Mouse (Mus musculus) liver, adult 2 months (tissue): Measurements from ENCODE around the gene Tefm. TPM values are rescaled to one million over a fixed set of nuclear protein-coding genes. Genes with fewer than 3 reads are reported as not detected.

Experiments used
- DNase-seq: peaks from one replicate; pipeline ENCODE4 v3.0.0-alpha.2; 2011; ENCODE audit warnings: low read depth, low spot score; ENCODE audit errors: extremely low read depth
- H3K27ac ChIP-seq: fragments of 200-500 bp; replicated peaks from 2 replicates; pipeline ENCODE4 v1.5.1; 2012; ENCODE audit warnings: low read depth, mild to moderate bottlenecking, control low read depth, inconsistent platforms, low read length; ENCODE audit not compliant: insufficient read depth
- H3K27me3 ChIP-seq: fragments of 200-500 bp; 2 replicates; pipeline ENCODE4 v1.6.1; 2012; ENCODE audit warnings: mild to moderate bottlenecking, moderate library complexity, low read length, inconsistent platforms; ENCODE audit not compliant: control insufficient read depth, insufficient read depth
- H3K36me3 ChIP-seq: fragments of 200-500 bp; 2 replicates; pipeline ENCODE4 v1.6.1; 2012; ENCODE audit warnings: low read length, inconsistent platforms; ENCODE audit not compliant: control insufficient read depth, insufficient read depth
- H3K4me1 ChIP-seq: fragments of 200-500 bp; 2 replicates; pipeline ENCODE4 v1.6.1; 2011; ENCODE audit warnings: low read length; ENCODE audit not compliant: control insufficient read depth, insufficient read depth
- H3K4me3 ChIP-seq: fragments of 200-500 bp; 2 replicates; pipeline ENCODE4 v1.5.1; 2011; ENCODE audit warnings: low read depth, mild to moderate bottlenecking, control low read depth, low read length, moderate library complexity; ENCODE audit not compliant: insufficient read depth
- H3K79me2 ChIP-seq: fragments of 200-500 bp; 2 replicates; pipeline ENCODE4 v1.6.1; 2012; ENCODE audit warnings: inconsistent platforms, mild to moderate bottlenecking, low read length, moderate library complexity; ENCODE audit not compliant: control insufficient read depth, insufficient read depth
- H3K9ac ChIP-seq: fragments of 200-500 bp; 2 replicates; pipeline ENCODE4 v1.6.1; 2012; ENCODE audit warnings: low read depth, mild to moderate bottlenecking, control low read depth, inconsistent platforms, low read length
- CTCF ChIP-seq: fragments of 200-500 bp; IDR thresholded peaks from 2 replicates; pipeline ENCODE4 v1.5.1; 2011; ENCODE audit warnings: low read depth, low read length, control low read depth
- POLR2A ChIP-seq: fragments of 200-500 bp; IDR thresholded peaks from 2 replicates; pipeline ENCODE4 v1.6.1; 2011; ENCODE audit warnings: low read length, control low read depth; ENCODE audit not compliant: insufficient read depth; ENCODE audit errors: extremely low read depth
- WGBS: fragments of 180-500 bp; shearing (Covaris S2); methylation state at CpG from one replicate; pipeline ENCODE4 v1.1.7; 2018; 5-methylcytosine and 5-hydroxymethylcytosine counted together
- polyA plus RNA-seq: library from polyadenylated mRNA; depleted of rRNA; stranded (reverse); fragments of >200 nt; gene quantifications from 2 replicates; pipeline ENCODE4 v1.2.3, GENCODE M21; 2012; rRNA removed
- total RNA-seq: library from RNA; depleted of rRNA; stranded (reverse); fragments of >200 nt; gene quantifications from 2 replicates; pipeline ENCODE4 v1.2.3, GENCODE M21; 2014; rRNA removed

The Tefm gene
- total and polyA plus RNA-seq, 2 experiments: 5.0 to 20.5 TPM

DNA sequence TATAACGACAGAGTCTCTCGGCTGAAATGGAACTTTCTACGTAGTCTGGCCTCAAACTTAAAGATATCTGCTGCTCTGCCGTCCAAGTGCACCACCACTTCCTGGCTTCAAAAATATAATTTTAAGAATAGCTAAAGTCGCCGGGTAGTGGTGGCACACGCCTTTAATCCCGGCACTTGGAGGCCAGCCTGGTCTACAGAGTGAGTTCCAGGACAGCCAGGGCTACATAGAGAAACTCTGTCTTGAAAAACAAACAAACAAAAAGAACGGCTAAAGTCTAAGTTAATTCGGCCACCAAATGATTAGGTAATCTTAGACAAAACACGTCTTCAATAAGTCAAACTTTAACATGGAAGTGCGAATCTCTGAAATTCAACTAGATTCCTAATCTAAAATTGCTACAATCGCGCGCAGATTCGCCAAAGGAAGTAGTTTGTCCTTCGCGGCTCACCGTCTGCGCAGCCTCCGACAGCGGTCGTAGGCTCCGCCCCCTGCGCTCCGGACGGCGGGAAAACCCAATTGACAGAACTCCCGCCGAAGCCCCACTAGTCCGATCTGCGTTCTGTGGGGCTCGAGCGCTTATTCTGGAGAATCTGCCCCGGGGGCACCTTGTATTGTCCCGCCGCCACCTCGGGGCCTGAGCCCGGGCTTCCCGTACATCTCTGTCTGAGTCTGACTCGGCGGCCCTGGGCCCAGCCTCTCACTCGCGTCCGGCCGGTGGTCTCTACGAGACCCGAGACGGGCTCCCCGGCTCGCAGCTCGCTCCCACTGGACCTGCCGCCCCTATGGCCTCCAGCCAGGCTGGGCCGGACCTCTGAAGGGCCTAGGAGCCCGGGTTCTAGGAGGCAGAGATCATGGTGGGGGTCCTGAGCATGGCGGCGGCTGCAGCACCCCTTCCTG is 52.8 kb downstream of the Tefm start, which contains the start of gene Atad5:
Gene Atad5, plus strand, starts transcription at position 484 of the 900 bp plus-strand sequence.
- H3K4me3 ChIP-seq: peak within 1 kb of the TSS; percentile 83
- H3K79me2 ChIP-seq: 0 out of 2 replicates have a peak, but pooled peaks cover 3% of the 10 kb centered on the region
- TF ChIP-seq POLR2A: no peak
- no peak for TF ChIP-seq CTCF
- WGBS: 5% methylated on average over 57 of the region's 57 CpGs
- peak within 1 kb of the TSS; percentile 75 for H3K27ac ChIP-seq
- H3K36me3 ChIP-seq: no peaks in the 10 kb centered on the region
- peaks cover 9% of the 10 kb centered on the region; the same call in 1 of the 2 replicates for H3K4me1 ChIP-seq
- H3K27me3 ChIP-seq: no peaks in the 10 kb centered on the region
- peak within 1 kb of the TSS; percentile 84 for H3K9ac ChIP-seq
- DNase-seq: peak; percentile 91

DNA sequence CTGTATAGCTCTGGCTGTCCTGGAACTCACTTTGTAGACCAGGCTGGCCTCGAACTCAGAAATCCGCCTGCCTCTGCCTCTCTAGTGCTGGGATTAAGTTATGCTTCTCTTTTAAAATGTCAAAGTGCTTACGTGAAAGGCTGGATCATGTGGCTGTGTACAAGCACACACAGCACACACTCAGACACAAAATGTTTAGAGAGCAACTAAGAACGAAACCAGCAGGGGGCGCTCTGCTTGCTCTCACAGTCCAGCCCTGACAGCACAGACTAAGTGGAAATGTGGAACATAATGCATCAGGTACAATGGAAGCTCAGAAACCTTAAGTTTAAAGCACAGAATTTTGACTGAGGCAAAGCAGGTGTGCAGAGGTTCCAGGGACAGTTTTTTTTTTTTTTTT is 55.1 kb downstream of the Tefm start:
- H3K36me3 ChIP-seq: no peaks in the 10 kb centered on the region
- no peak overlapping the region for H3K27ac ChIP-seq
- DNase-seq: peak; percentile 83
- H3K27me3 ChIP-seq: no peaks in the 10 kb centered on the region
- WGBS: 14% methylated on average over 5 of the region's 5 CpGs
- H3K4me3 ChIP-seq: no peak overlapping the region
- H3K4me1 ChIP-seq: peaks cover 10% of the 10 kb centered on the region
- no peak overlapping the region for H3K9ac ChIP-seq
- H3K79me2 ChIP-seq: no peaks in the 10 kb centered on the region
- TF ChIP-seq CTCF (peak; percentile 88), POLR2A (no peak)

Other genes starting within 250 kb of the Tefm start
- gene Utp6, start 179.8 kb downstream of the Tefm start, total RNA-seq: 21.5 and 26.6 TPM in 2 replicates
- 4.2 and 5.2 TPM in 2 replicates for gene Utp6, start 179.8 kb downstream of the Tefm start, polyA plus RNA-seq
- gene Suz12, start 149.1 kb downstream of the Tefm start, total RNA-seq: 14.5 and 17.1 TPM in 2 replicates
- gene Suz12, start 149.1 kb downstream of the Tefm start, polyA plus RNA-seq: 2.5 and 2.7 TPM in 2 replicates
- 10.4 and 12.1 TPM in 2 replicates for gene Crlf3, start 61.2 kb downstream of the Tefm start, total RNA-seq
- 3.0 and 4.1 TPM in 2 replicates for gene Crlf3, start 61.2 kb downstream of the Tefm start, polyA plus RNA-seq
- gene Atad5, start 52.8 kb downstream of the Tefm start, total RNA-seq: 1.1 TPM in 2 replicates
- gene Atad5, start 52.8 kb downstream of the Tefm start, polyA plus RNA-seq: 0.12 and 0.15 TPM in 2 replicates
- 32.1 and 33.4 TPM in 2 replicates for gene Adap2, start 11.9 kb upstream of the Tefm start, total RNA-seq
- 23.6 and 27.3 TPM in 2 replicates for gene Adap2, start 11.9 kb upstream of the Tefm start, polyA plus RNA-seq
- gene Rnf135, start 41.7 kb upstream of the Tefm start, total RNA-seq: 6.1 and 6.6 TPM in 2 replicates
- gene Rnf135, start 41.7 kb upstream of the Tefm start, polyA plus RNA-seq: 9.4 and 11.0 TPM in 2 replicates
- gene Rhot1, start 66.8 kb upstream of the Tefm start, total RNA-seq: 32.1 and 37.1 TPM in 2 replicates
- 8.4 and 8.9 TPM in 2 replicates for gene Rhot1, start 66.8 kb upstream of the Tefm start, polyA plus RNA-seq
- 0.09 and 0.13 TPM in 2 replicates for gene Rhbdl3, start 158.7 kb upstream of the Tefm start, total RNA-seq
- 0.02 and 0.06 TPM in 2 replicates for gene Rhbdl3, start 158.7 kb upstream of the Tefm start, polyA plus RNA-seq
- gene 5730455P16Rik, start 235.9 kb upstream of the Tefm start, total RNA-seq: 10.4 and 11.8 TPM in 2 replicates
- 1.8 and 2.1 TPM in 2 replicates for gene 5730455P16Rik, start 235.9 kb upstream of the Tefm start, polyA plus RNA-seq
- gene Zfp207, start 241.1 kb upstream of the Tefm start, total RNA-seq: 69.7 and 70.6 TPM in 2 replicates
- gene Zfp207, start 241.1 kb upstream of the Tefm start, polyA plus RNA-seq: 33.2 and 40.1 TPM in 2 replicates